Mouse (Mus musculus) NIH3T3 (cell line): ENCODE results near the gene Bach1.

Source experiments
- DNase-seq: peaks from one replicate; pipeline ENCODE4 v3.0.0-alpha.2; 2012; ENCODE audit warnings: low read depth

The Bach1 gene

DNA sequence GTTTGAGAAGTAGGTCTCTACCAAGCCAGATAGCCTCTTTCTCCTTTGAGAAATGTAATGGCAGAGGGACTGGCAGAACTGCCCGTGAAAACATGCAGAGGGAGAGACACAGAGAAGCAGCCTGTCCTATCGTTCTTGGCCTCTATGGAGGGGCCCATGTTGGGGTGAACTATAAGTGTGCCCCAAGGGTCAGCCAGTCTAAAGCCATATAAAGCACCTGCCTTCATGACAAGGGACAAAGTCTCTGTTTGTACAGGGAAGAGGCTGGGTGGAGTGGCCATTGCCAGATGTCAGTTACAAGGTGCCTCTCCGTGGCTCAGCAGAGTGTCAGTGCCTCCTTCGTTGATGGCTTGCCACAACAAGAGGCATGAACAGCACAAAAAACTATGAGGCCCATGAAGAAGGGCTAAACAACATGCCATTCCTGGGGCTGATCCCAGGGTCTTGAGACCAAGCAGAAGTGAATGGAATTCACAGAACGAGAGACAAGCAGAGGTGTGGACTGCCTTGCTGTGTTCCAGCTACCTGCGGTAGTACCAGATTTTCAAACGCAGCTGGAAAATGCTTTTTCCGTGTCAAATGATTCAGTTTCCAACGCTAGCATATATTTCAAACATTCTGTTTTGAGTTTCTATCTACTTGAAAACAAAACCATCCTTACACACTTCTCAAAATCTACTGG is 42.4 kb downstream of the Bach1 start:
- DNase-seq: no peak

DNA sequence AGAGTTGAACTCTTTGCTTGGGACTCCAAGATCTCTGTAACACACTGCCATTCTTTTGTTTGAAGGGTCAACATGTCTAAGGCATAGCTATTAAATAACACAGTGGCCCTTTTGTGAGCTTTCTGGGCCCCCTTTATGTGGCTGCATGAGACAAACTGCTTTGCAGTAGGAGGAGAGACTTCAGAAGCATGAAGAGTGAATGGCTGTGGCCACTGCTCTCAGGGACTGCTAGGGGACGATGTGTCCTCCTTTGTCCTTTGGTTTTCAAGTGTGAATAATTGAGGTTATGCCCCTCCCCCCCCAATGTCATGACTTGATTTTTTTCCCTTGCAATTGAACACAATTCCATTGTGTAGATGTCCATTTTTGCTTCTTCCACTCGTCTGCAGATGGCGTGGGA is 44.9 kb downstream of the Bach1 start:
- DNase-seq: no peak

DNA sequence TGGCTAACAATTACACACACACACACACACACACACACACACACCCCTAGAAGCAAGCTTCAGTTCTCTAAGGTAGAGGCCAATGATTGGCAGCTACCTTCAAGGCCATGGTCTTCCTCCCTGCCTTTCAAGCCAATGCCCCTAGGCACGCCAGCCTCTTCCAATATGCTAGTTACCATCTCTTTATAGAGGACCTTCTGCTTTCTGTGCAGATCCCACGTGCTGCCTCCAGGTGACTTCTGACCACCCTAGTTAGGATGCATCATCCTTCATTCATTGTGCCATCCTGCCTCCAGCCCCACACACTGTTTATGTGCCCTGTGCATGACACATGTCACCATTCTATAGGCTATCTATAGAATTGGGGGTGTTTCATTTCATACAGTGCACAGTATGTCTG is 45.6 kb downstream of the Bach1 start:
- no peak for DNase-seq

DNA sequence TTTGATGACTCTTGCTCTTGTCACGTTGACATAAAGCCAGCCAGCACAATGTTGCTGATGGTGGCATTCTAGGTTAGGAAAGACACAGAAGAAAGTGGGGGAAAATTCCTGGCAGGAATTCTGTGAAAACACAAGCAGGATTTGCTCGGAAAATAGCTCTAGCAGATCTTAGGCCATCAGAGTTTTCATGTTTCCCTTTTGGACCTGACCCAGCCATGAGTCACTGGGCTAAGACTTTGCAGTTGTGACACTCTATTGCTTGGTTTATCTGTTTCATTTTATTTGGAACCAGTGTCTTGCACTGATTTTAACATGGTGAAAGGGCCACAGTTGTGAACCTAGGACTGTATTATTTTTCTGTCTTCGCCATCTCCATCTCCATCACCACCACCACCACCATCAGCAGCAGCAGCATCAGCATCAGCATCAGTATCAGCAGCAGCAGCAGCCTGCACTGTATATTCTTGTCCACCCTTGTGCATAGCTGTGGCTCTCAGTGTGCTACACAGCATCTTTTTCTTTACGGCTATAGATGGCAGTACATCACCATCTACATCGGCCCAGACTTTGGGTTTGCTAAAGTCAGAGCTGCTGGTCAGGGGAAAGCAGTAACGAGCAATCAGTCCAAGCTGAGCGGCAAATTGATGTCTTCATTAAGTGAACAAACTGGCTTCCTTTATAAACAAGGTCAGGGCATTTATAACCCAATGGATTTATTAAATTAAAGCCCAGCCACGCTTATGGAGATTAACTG is 46.6 kb downstream of the Bach1 start:
- peak; percentile 66 for DNase-seq

DNA sequence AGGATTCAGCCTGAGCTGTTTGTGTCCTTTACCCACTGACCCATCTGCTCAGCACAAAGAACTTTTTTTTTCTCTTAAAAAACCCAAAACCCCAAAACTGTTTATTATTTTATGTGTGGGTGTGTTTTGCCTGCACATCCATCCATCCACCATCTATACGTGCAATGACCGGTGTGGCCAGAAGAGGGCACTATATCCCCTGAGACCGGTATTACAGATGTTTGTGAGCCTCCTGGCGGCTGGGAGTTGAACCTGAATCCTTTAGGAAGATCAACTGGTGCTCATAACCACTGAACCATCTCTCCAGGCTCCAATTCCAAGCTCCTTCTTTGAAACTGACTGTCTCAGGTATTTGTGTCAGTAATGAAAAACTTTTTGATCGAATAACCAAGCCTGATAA is 48.0 kb downstream of the Bach1 start:
- DNase-seq: peak; percentile 78

DNA sequence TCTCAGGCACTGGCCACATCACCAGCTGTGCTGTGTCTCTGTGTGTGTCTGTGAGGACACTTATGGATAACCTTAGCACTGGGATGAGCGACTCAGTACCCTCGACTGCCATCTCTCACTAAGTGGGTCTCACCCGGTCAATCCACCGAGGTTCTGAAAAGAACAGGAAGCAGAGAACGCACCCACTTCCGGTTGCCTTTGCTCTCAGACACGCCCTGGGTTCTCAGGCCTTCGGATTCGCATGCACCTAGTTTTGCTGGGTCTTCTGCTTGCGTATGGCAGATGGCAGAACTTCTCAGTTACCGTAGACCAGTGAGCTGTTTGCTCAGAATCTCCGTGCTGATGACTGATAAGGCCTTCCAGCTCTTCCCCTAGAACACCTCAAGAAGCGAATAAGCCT is 52.5 kb downstream of the Bach1 start:
- DNase-seq: no peak

DNA sequence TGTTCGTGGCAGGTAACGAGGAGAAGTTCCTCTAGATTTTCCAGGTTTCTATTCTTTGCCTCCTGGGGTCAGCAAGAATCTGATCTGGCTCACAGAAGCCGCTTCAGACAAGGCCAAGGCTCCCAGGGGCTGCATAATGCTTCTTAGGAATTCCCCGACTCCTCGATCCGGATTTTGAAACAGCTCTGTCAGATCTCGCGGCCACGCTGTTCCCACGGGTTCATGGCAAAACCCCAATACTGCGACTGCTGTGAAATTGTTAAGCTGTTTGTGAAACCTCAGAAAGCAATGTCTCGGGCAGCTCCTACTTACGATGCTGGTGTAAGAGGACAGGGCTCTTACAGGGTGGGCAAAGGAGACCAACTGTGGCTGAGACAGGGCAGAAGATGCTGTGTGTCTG is 53.7 kb downstream of the Bach1 start:
- peak; percentile 5 for DNase-seq

DNA sequence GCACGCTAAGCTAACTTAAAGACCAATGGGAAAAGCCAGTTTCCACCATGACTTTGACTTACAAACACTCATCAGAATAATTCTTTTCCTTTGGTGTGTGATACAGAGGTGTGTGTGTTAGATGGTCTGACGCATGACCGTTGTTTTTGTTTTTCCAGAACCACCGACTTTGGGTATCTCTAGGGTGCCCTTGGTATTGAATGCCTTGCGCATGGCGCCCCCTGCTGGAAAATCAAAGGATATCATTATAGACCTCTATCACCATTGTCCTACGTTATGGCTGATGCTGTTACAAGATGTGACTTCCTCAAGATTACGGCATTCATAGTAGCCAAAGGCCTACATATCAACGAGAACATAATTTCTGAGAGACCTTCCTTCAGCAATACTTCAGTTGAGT is 56.1 kb downstream of the Bach1 start:
- DNase-seq: peak; percentile 74

DNA sequence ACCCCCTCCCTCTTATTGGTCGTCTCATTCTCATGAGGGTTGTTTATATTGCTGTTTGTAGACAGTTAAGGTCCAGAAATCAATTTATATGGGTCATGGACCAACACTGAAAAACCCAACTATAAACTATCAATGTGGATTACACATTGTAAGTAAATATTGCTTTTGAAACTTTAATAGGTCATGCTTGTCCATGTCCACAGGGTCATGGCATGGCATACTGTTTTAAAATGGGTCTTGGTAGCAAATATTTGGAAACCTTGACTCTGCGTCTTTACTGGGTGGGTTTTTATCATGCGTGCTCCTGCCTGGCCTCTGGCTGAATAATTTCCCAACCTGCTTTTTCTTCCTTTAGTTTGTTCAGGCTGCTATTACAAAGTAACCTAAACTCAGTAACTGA is 57.2 kb downstream of the Bach1 start:
- DNase-seq: no peak

DNA sequence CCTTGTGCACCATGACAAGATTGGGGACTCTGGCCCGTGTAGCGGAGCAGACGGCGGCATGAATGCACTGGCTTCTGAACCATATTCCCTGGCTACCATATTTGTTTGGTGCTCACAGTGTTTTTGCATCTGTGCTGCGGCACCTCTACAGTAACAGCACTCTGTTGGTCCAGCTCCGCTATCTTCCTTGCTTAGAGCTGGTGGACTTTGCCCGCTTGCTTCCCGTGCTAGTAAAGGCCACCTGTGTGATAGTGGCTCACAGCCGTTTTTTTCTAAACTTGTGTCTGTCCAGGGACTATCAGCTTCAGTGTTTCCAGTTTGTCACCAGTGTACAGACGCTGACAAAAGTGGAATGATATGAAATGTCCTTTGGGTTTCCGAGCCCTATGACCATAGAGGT is 59.3 kb downstream of the Bach1 start:
- no peak for DNase-seq

DNA sequence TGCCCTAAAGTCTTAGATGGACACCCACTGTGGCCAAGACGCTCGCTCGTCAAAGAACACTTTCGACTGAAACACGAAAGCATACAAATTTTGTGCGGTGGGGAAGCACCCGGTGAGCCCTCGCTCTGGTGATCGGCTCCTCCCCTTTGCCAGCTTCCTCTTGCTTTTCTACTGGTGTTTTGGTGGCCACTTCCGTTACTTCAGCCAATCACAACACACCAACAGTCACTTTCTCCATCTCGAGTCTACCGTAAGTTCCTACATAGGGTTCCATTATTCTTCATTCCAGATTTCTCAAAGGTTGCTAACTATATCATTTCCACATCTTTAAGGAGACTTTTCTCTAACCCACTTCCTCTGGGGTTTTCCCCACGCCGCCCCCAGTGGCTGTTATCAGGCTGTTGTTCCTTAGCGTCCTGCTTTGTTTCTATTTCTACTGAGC is 65.9 kb downstream of the Bach1 start:
- DNase-seq: no peak

DNA sequence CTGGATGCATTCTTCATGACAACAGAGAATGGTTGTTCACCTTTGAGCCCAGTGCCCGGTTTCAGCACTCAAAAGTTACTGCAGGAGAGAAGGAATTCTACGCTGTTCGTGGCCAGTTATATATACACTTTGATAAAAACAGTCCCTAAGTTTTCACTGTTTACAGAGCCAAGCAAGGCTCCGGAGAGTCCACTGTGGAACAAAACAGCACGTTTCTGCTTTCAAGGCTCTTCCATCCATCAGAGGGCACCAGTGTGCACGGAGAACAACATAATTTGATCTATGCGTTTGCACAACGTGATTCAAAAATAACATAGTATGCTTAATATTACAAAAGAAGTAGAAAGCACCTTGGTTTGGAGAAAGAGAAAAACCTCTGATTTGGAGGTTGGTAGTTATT is 67.2 kb downstream of the Bach1 start:
- DNase-seq: no peak

DNA sequence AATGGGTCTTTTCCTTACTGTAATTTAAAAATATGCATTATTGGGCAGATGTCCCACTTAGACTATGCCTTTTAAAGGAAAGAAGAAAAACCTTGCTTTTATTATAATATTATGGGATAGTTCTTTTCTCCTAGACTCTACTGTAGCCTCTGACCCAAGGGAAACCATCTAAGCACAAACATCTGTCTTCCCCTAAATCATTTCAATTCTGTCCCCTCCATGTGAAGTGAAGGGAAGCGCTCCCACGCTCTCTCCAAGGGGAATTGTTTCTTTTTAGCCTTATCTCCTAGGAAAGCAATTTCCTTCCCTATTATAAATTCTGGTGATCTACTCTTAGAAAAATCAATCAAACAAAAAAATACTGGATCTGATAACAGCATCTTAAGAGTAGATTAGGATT is 71.8 kb downstream of the Bach1 start:
- DNase-seq: no peak

DNA sequence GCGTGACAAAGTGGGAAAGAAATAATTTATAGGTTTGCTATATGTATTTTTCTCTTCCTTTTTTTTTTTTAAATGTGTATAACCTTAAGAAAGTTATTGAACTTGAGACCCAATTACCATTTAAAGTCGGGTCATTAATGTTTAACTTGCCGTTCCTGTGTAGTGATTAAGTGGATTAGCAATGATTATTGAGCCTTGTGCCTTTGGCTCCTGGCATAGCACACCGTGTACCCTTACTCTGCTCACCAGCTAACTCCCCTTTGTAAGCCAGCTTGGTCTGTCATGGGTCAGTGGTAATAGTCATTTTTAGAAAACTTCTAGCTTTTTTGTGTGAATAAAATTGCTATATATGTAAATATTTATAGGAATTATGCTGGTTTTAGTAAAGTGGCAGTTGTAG is 73.2 kb downstream of the Bach1 start:
- DNase-seq: no peak

DNA sequence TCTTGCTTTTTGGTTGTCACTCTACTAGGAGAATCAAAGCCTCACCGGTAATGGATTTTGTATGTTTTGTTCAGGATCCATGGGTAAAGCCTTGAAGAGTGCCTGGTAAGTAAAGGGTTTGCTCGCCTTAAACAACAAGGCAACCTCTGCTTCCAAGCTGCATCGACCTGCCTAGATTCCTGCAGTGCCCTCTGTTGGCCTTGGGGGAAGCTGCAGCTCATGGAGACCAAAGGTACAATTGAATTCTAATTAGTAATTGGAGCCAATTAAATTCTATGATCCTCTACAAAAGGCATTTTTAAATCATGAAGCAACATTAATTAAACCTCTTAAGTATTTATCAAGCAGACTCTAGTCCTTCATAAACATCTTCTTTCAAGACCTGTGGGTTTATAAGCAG is 75.7 kb downstream of the Bach1 start:
- peak; percentile 9 for DNase-seq

DNA sequence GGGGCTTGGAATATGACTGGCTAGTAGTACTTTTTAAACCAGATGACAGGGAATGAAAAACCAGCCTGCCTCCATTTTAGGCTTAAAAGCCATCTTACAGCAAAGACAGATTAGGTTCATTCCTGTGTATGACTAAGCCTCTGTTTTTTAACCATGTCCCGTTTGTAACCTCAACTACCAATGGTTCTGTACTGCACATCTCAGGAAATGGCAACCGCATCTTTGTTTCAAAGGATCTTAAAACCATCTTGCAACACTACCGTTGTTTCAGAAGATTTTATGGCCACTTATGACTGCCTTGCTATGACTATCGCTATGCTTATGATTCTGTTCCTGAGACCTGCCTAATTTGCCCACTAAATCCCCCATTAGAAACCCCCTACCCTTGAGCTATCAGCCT is 78.6 kb downstream of the Bach1 start:
- DNase-seq: no peak

DNA sequence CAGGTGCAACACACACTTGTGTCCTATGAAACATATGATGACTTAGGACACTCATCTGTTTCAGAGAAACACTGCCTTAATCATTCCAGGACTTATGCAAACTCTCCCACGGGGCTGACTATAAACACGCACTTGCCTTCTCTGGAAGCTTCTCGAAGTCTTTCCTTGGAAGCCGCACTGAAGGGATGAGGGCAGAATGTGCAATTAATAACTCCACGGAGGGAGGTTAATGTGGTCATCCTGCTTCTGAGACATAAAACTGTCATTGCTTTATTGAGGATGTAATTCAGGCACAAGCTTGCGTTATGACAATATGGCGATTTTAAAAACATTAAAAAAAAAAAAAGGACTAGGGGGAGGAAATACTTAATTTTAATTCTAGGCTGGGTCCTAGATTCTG is 82.9 kb downstream of the Bach1 start:
- DNase-seq: no peak
